Mouse (Mus musculus) fat pad, adult 2 months (tissue): ENCODE measurements around the gene Zbtb8a.
"Not testable (repeated sequence)": the region's sequence is repeated elsewhere in the genome, so short reads cannot be mapped to it uniquely, and the experiment has no call there.

ENCODE experiments used
- DNase-seq: peaks from one replicate; pipeline ENCODE4 v3.0.0-alpha.2; 2011; ENCODE audit warnings: low read depth, low spot score; ENCODE audit errors: extremely low read depth

The Zbtb8a gene

DNA sequence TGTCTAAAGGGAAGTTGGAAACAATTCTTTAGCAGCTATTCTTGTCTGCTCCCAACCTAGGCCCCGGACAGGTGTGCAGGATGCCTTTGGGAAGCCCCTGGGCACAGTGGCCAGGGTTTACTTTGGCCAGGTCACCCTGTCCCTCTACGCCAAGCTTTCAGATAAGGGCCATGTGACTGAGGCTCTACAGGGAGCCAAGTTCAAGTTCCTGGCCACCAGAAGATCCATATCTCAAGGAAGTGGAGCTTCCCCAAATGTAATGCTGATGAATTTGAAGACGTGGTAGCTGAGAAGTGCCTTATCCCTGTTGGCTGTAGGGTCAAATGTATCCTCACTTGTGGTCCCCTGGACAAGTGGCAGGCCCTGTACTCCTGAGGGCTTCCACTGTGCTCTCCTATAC, 1.9 kb upstream of the Zbtb8a start:
- DNase-seq = no peak

DNA sequence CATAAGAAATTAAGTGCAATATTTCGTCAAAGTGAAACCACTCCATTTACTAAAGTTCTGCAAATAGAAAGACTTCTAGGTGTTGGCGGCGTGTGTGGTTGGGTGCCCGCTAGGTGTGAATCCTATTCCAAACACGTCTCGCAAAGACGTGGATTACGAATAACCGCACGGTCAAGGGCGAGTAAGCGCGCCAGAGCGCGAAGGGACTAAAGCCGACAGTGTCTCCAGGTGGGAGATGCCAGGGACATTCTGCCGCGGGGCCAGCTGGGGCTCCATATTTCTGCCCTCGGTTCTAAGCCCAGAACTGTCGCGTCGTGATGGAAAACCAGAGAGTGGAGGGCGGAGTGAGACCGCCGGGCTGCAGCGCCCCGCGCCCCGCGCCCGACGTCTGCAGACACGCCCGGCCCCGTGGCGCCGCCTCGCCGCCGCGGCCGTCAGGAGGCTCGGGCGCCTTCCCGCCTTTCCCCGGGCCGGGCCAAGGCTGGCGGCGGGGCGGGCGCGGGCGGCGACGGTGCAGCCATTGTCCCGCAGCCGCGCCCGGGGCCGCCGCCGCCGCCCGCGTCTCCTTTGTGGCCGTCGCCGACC, 863 bp downstream of the Zbtb8a start:
- no peak for DNase-seq

GRCm38 (mm10) chr4:129375821-129376220, 2.1 kb downstream of the Zbtb8a start:
- no peak for DNase-seq

- no peak for DNase-seq
These were observed 2.9 kb downstream of the Zbtb8a start for GRCm38 (mm10) chr4:129375000-129375399.

DNA sequence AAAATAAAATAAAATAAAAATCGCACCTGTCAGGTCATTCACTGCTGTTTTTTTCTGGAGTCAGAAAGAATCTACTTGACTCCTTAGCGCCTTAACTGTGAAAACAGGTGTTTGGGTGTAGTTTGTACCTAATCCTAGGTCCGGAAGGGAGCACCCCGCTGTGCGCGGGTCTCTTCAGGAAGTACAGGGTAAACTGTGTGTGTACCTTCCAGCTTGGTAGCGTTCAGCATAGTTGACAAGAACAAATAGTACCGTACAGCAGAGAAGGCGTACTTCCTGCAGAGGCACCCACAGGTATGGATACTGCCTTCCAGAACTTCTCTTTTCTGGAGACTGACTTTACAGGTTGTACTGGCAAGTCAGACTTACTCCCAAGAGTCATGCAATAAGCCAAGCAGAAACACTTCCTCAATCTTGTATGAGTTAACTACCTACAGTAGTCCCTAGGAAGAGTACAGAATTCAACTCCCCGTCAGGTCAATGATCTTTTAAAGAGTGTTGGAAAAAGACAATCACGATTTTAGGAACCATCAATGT, 3.6 kb downstream of the Zbtb8a start:
- no peak for DNase-seq

DNA sequence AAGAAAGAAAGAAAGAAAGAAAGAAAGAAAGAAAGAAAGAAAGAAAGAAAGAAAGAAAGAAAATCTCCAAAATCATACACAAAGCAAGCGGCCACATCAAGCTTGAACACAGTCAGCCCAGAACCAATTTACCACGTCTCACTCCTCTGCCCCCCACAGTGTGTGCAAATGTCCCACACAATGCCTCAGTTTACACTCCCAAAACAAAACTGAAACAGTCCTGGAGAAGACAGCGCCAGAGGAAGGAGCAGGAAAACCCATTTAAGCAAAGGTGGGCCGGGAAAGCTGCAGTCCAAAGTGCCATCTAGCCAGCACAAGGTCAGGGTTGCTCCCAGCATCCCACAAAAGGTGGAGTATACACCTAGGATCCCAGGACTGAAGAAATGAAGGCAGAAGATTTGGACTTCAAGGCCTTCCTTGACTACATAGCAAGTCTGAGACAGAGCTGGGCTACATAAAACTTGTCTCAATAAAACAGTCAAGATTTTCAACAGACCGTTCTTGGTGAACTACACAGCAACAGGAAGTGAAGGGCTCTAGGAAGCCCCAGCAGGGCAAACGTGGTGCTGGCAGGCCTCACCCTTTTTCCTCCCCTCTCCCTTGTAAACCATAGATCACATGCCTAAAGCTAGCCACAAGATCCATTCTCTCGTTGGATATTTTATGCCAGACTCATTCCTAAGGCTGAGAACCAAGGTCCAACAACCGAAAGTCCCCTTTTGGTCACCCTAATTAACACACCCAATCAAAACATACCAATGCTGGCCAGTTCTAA, 4.5 kb downstream of the Zbtb8a start:
- no peak for DNase-seq

DNA sequence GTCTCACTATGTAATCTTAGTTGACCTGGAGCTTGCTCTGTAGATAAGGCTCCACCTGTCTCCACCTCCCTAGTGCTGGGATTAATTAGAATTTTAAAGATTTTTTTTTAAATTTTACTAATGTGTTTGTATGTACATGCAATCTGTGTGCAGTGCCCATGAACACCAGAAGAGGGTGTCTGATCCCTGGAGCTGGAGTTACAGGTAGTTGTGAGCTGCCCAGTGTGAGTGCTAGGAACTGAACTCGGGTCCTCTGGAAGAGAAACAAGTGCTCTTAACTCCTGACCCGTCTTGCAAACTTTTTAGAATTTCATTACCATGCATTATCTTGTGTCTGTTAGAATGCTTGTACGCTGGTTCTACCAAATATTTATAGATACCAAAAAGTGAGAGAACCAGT, 6.5 kb downstream of the Zbtb8a start:
- DNase-seq = no peak

- DNase-seq = no peak
These were observed 12.7 kb downstream of the Zbtb8a start for GRCm38 (mm10) chr4:129365224-129365623.

DNA sequence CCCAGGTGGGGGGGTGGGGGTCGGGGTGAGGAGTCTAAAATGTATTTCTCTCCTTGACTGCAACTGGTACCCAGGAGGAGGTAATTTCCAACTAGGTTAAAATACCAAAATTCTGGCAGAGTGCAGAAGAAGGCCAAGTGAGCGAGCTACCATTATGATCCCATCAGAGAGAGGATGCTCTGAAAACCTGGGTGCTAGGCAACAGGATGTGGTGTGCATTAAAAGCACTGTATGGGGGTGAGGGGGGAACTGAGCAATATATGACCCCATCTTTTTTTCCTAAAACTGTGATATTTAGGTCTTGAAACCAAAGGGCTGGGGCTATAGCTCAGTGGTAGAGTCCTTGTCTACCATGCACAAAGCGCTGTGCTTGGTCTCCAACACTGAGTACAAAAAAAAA, 13.5 kb downstream of the Zbtb8a start:
- no peak for DNase-seq

DNA sequence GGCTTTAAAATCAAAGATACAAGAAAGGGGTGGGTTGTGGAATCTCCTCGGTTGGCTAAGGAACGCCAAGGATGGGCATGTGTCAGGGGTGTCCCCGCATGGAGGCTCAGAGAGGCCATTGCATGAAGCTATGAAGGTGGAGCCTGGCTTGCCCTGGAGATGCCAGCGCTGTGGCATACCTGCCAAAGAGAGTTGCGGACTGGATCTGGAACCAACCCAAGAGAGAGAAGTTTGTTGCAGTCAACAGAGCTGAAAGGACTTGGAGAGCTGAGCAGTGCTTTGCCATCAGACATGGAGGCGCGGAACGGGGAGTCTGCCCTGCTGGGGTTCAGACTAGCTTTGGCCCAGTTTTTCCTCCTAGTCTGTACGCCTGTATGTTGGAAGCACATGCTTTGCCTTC, 14.5 kb downstream of the Zbtb8a start:
- DNase-seq = no peak

DNA sequence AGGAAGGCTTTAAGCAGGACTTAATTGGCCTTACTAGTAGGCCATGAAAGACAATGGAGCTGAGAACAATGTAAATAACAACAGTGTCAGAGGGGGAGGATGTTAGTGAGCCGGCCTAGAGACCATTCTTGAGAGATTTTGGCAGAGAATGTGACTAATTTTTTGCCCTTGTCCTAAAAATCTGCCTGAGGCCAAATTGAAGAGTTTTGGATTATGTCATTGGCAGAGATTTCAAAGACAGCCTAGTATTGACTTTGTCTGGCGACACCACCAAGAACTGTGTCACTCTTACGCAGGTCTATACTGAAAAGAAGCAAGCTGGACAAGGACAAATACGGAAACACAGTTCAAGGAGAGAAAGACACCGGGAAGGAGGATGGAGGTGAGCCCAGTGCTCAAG, 15.1 kb downstream of the Zbtb8a start:
- DNase-seq = no peak

DNA sequence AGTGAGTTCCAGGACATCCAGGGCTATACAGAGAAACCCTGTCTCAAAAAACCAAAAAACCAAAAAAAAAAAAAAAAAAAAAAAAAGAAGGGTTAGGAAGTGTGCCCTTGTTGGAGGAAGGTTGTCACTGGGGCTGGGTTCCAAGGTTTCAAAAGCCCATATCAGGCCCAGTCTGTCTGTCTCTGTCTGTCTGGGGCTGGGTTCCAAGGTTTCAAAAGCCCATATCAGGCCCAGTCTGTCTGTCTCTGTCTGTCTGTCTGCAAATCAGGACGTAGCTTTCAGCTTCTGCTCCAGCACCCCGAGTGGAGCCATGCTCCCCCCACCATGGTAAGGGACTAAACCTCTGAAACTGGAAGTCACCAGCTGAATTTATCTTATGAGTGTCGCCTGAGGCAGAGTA, 15.7 kb downstream of the Zbtb8a start:
- not testable (repeated sequence) for DNase-seq

DNA sequence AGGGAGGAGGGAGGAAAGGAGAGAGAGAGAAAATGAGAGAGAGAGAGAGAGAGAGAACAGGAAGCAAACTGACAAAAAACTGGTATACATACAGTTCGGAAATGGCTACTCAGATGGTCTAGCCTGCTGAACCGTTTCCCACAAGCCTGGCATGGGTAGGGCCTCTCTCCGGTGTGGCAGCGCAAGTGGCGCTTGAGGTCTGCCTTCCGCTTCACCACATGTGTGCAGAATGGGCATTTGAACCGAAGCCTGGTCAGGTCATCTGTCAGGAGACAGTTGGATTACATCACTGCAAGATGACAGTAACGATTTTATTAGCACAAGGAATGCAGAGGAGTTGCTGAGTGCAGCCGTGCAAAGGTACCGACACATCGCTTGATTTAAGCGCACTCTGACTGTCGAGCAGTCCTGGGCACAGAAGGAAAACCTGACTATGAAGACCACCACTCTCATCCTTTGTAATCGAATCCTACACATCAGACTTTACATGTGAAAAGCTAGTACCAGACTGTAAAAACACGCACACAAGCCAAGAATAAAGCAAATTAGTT, 20.2 kb downstream of the Zbtb8a start:
- DNase-seq = no peak

DNA sequence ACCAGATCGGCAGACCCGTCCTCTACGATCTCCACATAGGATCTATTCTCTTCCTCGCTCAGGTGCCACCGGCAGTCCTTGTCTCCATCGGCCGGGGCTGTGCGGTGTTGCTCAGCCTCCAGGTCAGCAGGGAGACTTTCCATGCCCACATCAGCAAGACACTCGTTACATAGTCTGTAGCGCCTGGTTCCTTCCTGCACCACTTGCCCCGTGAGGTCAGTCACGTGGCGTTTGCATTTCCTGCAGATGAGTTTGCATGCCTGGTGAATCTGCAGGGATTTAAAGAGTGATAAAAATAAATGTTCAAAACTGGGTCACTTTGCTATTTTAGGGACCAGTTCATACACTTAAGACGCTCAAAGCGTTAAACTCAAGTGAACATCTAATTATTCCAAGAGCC, 23.7 kb downstream of the Zbtb8a start:
- DNase-seq = no peak

GRCm38 (mm10) chr4:129353176-129353575, 24.7 kb downstream of the Zbtb8a start:
- DNase-seq = no peak

DNA sequence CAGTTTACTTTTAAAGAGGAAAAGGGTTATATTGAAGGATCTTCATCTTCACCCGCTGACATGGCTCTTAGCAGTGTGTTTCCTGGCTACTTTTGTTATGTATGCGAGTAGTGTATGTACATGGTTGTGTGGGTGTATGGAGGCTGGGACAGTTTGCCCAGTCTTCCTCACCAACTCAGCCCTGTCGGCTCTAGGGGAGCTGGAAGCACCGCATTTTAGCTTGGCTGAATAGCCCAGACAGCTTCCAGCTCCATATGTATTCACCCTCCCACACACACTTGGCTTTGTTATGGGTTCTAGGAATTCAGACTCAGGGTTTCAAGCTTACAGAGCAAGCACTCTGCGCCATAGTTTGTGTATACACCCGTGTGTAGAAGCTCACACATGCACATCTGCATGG, 26.8 kb downstream of the Zbtb8a start:
- no peak for DNase-seq

DNA sequence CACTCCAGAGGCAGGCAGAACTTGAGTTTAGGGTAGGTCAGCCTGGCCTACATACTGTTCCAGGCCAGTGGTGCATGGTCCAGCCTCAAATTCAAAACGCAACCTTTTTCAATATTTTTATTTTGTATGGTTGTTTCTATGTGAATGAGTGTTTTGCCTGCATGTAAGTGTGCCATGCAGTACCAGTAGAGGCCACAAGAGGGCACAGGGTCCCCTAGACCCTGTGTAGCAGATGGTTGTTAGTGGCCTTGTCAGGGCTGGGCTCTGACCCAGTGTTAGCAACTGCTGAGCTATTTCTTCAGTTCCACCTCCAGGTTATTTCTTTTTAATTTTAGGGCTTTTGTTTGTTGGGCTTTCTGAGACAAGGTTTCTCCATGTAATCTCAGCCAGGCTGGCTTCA, 27.3 kb downstream of the Zbtb8a start:
- DNase-seq = no peak

- no peak for DNase-seq
These were observed 31.3 kb downstream of the Zbtb8a start for GRCm38 (mm10) chr4:129346481-129347154.

GRCm38 (mm10) chr4:129342705-129343104, 35.2 kb downstream of the Zbtb8a start:
- DNase-seq = no peak

- no peak for DNase-seq
These were observed 36.0 kb downstream of the Zbtb8a start for GRCm38 (mm10) chr4:129341888-129342287.

GRCm38 (mm10) chr4:129339743-129340142, 38.2 kb downstream of the Zbtb8a start:
- no peak for DNase-seq

GRCm38 (mm10) chr4:129336291-129336690, 41.6 kb downstream of the Zbtb8a start:
- DNase-seq = no peak
